Mouse (Mus musculus) embryonic facial prominence, embryonic 11.5 days (tissue): ENCODE data around the gene Anapc16. TPM values are rescaled to one million over a fixed set of nuclear protein-coding genes. Genes with fewer than 3 reads are reported as not detected.

Experiments
- ATAC-seq: fragments of 200-750 bp; cut with Nextera tagmentation; replicated peaks from 2 replicates; pipeline ENCODE4 v1.8.0; 2017; ENCODE audit warnings: low read depth; ENCODE audit not compliant: insufficient number of reproducible peaks, low FRiP score, low TSS enrichment
- DNase-seq: peaks from one replicate; pipeline ENCODE4 v3.0.0-alpha.2; 2015; ENCODE audit warnings: low spot score
- H3K27ac ChIP-seq: fragments of 300-500 bp; sonication (generic); replicated peaks from 2 replicates; pipeline ENCODE4 v1.5.1; 2014; ENCODE audit warnings: mild to moderate bottlenecking, low read depth, low read length, control low read depth
- H3K27me3 ChIP-seq: fragments of 300-500 bp; sonication (generic); 2 replicates; pipeline ENCODE4 v1.6.1; 2014; ENCODE audit warnings: mild to moderate bottlenecking, low read length, moderate library complexity, mixed read lengths; ENCODE audit not compliant: control insufficient read depth, insufficient read depth
- H3K36me3 ChIP-seq: fragments of 300-500 bp; sonication (generic); replicated peaks from 2 replicates; pipeline ENCODE4 v1.6.1; 2014; ENCODE audit warnings: low read depth, mild to moderate bottlenecking, low read length, moderate library complexity, mixed read lengths; ENCODE audit not compliant: control insufficient read depth, insufficient read depth
- H3K4me1 ChIP-seq: fragments of 300-500 bp; sonication (generic); 2 replicates; pipeline ENCODE4 v1.6.1; 2014; ENCODE audit warnings: low read length, mixed read lengths; ENCODE audit not compliant: control insufficient read depth, insufficient read depth
- H3K4me2 ChIP-seq: fragments of 300-500 bp; sonication (generic); 2 replicates; pipeline ENCODE4 v1.6.1; 2014; ENCODE audit warnings: low read depth, mild to moderate bottlenecking, control low read depth, low read length, moderate library complexity
- H3K4me3 ChIP-seq: fragments of 300-500 bp; sonication (generic); 2 replicates; pipeline ENCODE4 v1.5.1; 2014; ENCODE audit warnings: low read depth, low read length, control low read depth
- H3K9ac ChIP-seq: fragments of 300-500 bp; sonication (generic); replicated peaks from 2 replicates; pipeline ENCODE4 v1.6.1; 2014; ENCODE audit warnings: mild to moderate bottlenecking, control low read depth, low read length
- H3K9me3 ChIP-seq: fragments of 300-500 bp; sonication (generic); replicated peaks from 2 replicates; pipeline ENCODE4 v1.6.1; 2016; ENCODE audit warnings: mild to moderate bottlenecking, low read length, inconsistent platforms, mixed read lengths; ENCODE audit not compliant: control insufficient read depth
- WGBS: fragments of 180-500 bp; shearing (Covaris S2); extraction: QIAGEN DNeasy Blood & Tissue Kit; methylation state at CpG from one replicate; pipeline ENCODE4 v1.1.7; 2014; 5-methylcytosine and 5-hydroxymethylcytosine counted together
- polyA plus RNA-seq: library from polyadenylated mRNA; unstranded; fragments of >200 nt; fragmentation: Nextera tagmentation; extraction: Ambion mirVana; gene quantifications from 2 replicates; pipeline ENCODE4 v1.2.1, GENCODE M21; 2014

Anapc16 gene
- polyA plus RNA-seq, 1 experiment from 2014 or later: 88.7 TPM

DNA sequence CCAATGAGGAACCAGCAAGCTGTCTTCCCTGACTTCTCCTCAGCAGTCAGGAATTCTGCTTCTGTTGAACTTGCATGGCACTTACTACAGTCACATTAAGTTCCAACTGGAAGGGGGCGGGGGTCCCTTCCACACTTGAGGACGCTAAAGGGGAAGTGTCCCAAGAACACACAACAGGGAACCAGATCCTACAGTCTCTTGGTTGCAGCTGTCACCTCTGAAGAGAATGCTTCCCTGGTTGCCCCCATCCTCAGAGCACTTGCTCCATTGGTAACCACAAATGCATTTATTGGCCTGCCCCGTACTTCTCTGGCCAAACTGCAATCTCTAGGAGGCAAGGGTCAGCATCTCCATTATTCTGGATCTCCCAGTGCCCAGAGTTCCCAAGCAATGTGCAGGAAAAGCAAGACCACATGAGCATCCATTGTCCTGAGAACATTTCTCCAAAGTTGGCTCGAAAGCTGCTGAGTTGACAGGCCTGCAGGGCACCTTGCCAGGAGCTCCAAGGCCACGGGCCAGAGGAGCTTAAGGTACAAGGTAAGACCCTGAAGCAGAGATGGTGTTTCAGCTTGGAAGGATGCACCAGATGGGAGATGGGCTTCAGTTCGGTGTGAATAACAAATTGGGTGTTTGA, 35.5 kb downstream of the Anapc16 start:
- DNase-seq (no peak), ATAC-seq (no peak)
- no peak overlapping the region for H3K9ac ChIP-seq
- H3K36me3 ChIP-seq: no peaks in the 10 kb centered on the region
- no peak overlapping the region for H3K4me2 ChIP-seq
- 91% methylated on average over 6 of the region's 6 CpGs for WGBS
- H3K4me3 ChIP-seq: no peak overlapping the region
- no peaks in the 10 kb centered on the region for H3K27me3 ChIP-seq
- no peak overlapping the region for H3K27ac ChIP-seq
- peaks cover 16% of the 10 kb centered on the region for H3K4me1 ChIP-seq
- no peaks in the 10 kb centered on the region for H3K9me3 ChIP-seq

DNA sequence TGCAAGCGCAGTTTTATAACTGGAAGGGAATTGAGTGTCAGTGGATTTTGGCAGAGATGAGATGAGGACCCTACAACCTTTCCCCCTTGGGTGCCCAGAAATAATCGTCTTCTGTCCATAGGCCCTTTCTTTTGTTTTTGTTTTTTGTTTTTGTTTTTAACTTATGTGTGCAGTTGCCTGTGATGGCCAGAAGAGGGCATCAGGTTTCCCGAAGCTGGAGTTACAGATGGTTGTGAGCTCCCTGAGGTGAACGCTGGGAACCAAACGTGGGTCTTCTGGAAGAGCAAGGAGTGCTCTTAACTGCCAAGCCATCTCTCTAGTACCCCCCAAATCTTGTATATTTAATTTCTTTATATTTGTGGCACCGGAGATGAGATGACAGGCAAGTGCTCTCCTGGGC, 36.2 kb downstream of the Anapc16 start:
- peak overlapping the region; percentile 95; the same call in 1 of the 2 replicates for H3K27ac ChIP-seq
- peaks cover 16% of the 10 kb centered on the region for H3K4me1 ChIP-seq
- no peaks in the 10 kb centered on the region for H3K9me3 ChIP-seq
- ATAC-seq (no peak), DNase-seq (no peak)
- H3K27me3 ChIP-seq: no peaks in the 10 kb centered on the region
- no peaks in the 10 kb centered on the region for H3K36me3 ChIP-seq
- H3K4me3 ChIP-seq: no peak overlapping the region
- H3K4me2 ChIP-seq: no peak overlapping the region
- 91% methylated on average over 6 of the region's 6 CpGs for WGBS
- no peak overlapping the region for H3K9ac ChIP-seq

DNA sequence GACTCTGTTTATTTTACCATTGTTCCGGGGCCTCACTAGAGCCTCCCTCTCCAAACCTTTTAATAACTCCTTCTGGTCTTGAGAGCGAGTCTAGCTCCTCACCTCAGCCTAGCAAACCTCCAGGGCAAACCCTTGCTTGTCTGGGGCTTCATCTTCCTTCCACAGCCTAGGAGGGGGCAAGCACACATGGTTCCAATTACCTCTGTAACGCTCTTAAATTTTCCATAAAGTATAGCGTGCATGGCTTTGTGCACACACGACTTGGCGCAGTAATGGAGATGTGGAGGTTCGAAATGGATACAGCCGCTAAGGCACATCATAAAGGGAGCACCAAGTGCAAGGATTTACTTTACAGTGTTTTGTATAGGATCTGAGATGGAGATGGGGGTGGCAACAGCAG, 37.1 kb downstream of the Anapc16 start:
- Histone ChIP-seq H3K9me3 (no peaks in the 10 kb centered on the region), H3K36me3 (no peaks in the 10 kb centered on the region), H3K4me3 (no peak overlapping the region), H3K4me1 (peaks cover 16% of the 10 kb centered on the region), H3K4me2 (no peak overlapping the region; the same call in 1 of the 2 replicates), H3K9ac (peak overlapping the region; percentile 51), H3K27me3 (no peaks in the 10 kb centered on the region), H3K27ac (peak overlapping the region; percentile 95)
- WGBS: 25% methylated on average over 8 of the region's 8 CpGs
- peak; percentile 61; the same call in 1 of the 2 replicates for ATAC-seq
- DNase-seq: peak; percentile 89

DNA sequence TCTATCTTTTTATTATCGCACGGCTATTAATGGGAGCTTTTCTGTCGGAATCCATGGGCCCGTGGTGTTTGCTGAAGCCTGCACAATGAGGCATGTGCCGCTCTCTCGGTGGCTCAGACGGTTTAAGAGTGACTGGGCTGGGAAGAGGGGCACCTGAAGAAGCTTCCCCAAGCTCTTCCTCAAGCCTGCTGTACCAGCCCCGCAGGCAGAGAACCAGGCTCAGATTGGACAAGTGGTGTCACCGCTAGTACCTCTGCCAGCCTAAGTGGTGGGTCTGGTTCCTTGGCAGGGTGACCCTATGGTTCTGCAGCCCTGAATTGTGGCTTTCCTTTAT, 37.6 kb downstream of the Anapc16 start:
- peaks cover 12% of the 10 kb centered on the region for H3K4me1 ChIP-seq
- H3K27ac ChIP-seq: peak overlapping the region; percentile 95
- DNase-seq: no peak
- no peaks in the 10 kb centered on the region for H3K36me3 ChIP-seq
- peak overlapping the region; percentile 32 for H3K4me2 ChIP-seq
- H3K9ac ChIP-seq: peak overlapping the region; percentile 51
- WGBS: 25% methylated on average over 9 of the region's 9 CpGs
- ATAC-seq: no peak
- H3K9me3 ChIP-seq: no peaks in the 10 kb centered on the region
- no peaks in the 10 kb centered on the region for H3K27me3 ChIP-seq
- H3K4me3 ChIP-seq: no peak overlapping the region

DNA sequence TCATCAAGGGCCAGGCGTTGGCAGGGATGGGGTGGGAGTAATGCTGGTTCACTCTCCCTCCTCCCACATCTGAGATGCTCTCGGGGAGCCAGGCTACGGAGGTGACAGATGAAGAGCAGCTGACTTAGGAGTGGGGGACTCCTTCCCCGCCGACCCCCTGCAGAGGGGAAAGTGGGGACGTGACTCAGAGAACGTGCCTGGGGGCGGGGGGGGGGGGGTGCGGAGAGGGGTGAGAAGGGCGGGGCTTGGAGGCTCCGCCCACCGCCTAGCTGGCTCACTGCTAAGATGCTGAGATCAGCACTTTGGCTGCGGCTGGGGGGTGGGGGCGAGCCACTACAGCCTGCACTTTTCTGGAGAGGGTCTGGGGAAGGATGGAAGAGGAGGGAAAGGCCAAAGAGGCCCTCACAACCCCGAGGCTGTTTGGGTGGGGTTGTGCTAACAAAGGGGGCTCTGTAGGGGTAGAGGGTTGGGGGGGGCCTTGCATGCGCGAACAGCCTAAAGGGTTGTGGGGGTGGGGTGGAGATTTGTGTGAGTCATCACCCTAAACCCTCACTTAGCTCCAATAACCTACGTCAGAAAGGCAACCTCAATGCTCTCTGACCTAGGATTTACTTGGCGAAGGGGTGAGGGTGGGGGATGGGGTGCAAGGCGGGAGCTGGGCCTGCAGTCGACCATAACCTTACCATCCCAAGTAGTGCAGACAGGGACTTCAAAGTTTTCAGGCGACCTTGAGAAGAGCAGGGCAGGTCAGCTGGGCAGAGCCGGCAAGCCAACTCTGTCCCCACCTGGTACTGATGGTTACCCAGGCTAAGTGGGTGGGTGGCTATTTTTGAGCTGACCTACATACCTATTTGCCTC, 38.2 kb downstream of the Anapc16 start:
- H3K4me2 ChIP-seq: peak overlapping the region; percentile 32
- H3K4me1 ChIP-seq: peaks cover 11% of the 10 kb centered on the region; the same call in 1 of the 2 replicates
- H3K27ac ChIP-seq: peak overlapping the region; percentile 95
- DNase-seq (peak; percentile 84), ATAC-seq (peak; percentile 76)
- H3K36me3 ChIP-seq: no peaks in the 10 kb centered on the region
- H3K4me3 ChIP-seq: peak overlapping the region; percentile 16; the same call in 1 of the 2 replicates
- 2% methylated on average over 21 of the region's 23 CpGs for WGBS
- H3K9me3 ChIP-seq: no peaks in the 10 kb centered on the region
- H3K9ac ChIP-seq: peak overlapping the region; percentile 51
- H3K27me3 ChIP-seq: no peaks in the 10 kb centered on the region

DNA sequence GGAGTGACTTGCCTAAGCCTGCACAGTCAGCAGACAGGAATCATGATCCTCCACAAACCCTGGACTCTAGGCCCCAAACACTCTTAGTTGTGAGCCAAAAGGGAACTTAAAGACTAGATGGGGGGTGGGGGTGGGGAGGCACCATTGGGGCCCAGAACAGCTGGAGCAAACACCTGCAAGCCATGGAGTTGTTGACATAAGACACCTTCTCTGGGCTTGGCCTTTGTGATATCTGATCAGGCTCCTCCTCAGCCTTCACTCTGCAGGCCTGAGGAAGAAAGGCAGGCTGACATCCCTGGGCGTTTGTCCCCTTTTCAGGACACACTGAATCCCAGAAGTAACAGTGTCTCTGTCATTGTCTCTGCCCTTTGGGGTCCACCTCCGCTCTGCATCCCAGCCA, 39.3 kb downstream of the Anapc16 start:
- ATAC-seq: no peak
- 0 out of 2 replicates have a peak overlapping the region, but pooled peaks have one; percentile 95 for H3K27ac ChIP-seq
- peaks cover 11% of the 10 kb centered on the region; the same call in 1 of the 2 replicates for H3K4me1 ChIP-seq
- 64% methylated on average over 2 of the region's 2 CpGs for WGBS
- no peak overlapping the region for H3K4me3 ChIP-seq
- H3K4me2 ChIP-seq: no peak overlapping the region
- no peak for DNase-seq
- H3K27me3 ChIP-seq: no peaks in the 10 kb centered on the region
- H3K36me3 ChIP-seq: no peaks in the 10 kb centered on the region
- H3K9ac ChIP-seq: no peak overlapping the region
- H3K9me3 ChIP-seq: no peaks in the 10 kb centered on the region

DNA sequence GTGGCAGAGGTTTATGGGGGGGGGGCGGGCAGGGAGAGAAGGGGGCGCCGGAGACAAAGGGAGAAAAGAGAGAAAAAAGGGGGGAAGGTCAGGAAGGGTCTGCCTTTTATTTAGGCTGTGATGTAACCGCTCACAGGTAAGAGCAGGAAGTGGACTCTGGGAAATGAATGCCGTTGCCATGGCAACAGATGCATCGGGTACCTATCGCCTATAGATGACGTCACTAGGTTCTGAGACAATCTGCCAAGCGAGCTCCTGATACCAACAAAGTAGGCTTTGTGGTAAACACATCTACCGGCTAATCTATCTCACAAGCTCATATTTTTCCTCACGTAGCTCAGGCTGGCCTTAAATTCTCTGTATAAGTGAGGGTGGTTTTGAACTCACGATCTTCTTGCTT, 43.4 kb downstream of the Anapc16 start:
- no peaks in the 10 kb centered on the region for H3K36me3 ChIP-seq
- no peak overlapping the region for H3K4me2 ChIP-seq
- no peak overlapping the region for H3K4me3 ChIP-seq
- DNase-seq: no peak
- no peak overlapping the region for H3K9ac ChIP-seq
- H3K4me1 ChIP-seq: no peaks in the 10 kb centered on the region; the same call in 1 of the 2 replicates
- no peaks in the 10 kb centered on the region for H3K27me3 ChIP-seq
- 81% methylated on average over 11 of the region's 12 CpGs for WGBS
- H3K27ac ChIP-seq: no peak overlapping the region
- ATAC-seq: no peak
- no peaks in the 10 kb centered on the region for H3K9me3 ChIP-seq

DNA sequence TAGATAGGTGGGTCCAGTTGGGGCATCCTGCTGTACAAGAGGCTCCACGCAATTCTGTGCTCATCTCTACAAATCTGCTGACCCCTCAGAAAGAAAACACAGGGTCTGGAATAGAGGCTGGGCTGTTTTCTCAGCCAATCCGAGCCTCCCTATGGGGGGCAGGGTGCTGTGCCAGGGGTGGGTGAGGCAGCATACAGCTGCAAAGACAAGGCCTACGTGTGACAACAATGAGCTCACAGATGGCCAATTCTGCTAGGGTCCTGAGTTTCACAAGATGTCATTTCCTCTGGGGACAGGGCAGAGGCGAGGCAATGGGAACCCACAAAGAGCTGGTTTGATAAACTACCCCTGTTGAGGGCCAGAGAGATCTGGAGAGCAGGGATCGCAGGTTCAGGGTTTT, 44.5 kb downstream of the Anapc16 start:
- 39% methylated on average over 5 of the region's 5 CpGs for WGBS
- no peak overlapping the region for H3K4me3 ChIP-seq
- no peak overlapping the region for H3K27ac ChIP-seq
- H3K36me3 ChIP-seq: no peaks in the 10 kb centered on the region
- no peaks in the 10 kb centered on the region; the same call in 1 of the 2 replicates for H3K4me1 ChIP-seq
- DNase-seq (no peak), ATAC-seq (no peak)
- H3K9ac ChIP-seq: no peak overlapping the region; the same call in 1 of the 2 replicates
- no peaks in the 10 kb centered on the region for H3K27me3 ChIP-seq
- no peak overlapping the region for H3K4me2 ChIP-seq
- no peaks in the 10 kb centered on the region for H3K9me3 ChIP-seq
